Comparison of ENCODE assay signal across 10 mouse cellular contexts in the genomic region with DNA sequence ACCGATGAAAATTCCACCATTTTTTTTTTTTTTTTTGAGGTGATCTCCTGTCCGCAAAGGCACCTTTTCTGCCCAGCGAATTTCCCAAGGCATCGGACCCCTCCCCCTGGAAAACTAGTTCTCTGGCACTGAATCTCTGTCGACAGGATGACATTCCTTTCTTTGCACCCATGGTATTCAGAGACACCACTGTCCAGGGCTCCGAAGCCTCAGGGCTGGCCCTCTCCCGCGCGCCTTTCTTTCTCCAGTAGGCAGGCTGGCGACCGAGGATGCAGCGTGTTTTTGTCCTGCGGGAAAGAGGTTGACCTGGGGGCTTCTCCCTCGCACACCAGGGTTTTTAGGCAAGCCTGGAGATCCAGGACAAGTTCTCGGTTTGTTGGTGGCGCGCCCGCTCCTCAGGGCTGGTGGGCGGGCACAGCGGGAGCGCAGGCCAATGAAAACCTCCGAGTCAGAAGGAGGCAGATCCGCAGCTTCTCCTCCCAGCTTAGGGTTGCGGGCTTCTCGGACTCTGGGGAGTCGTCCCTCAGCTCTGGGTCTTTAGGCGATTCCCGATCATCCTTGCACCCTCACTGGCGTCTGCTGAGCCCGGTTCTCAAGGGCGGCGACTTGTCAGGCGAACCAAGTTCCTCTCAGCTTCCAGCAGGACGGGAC. TPM values are rescaled to one million over a fixed set of nuclear protein-coding genes. Genes with fewer than 3 reads are reported as not detected.
DNase-seq lines count a peak whose midpoint lies in the region; ATAC-seq and TF ChIP-seq lines count a peak whose summit lies in the region.
"Not testable (repeated sequence)": the region's sequence is repeated elsewhere in the genome, so short reads cannot be mapped to it uniquely, and the experiment has no call there.
"Had no signal": no experiment of that assay in that cellular context is flagged by ENCODE, and none has a peak within 500 bp of the region (broad histone marks: within the 10 kb centered on the region; RNA-seq: fewer than 3 reads in every experiment).

No protein-coding gene starts in this region.

- not testable (repeated sequence) for H3K9me3 ChIP-seq in embryonic facial prominence, embryonic 13.5 days; heart, embryonic 10.5 days; hindbrain, embryonic 15.5 days; liver, postnatal 0 days (ENCODE audit: low read length); midbrain, embryonic 15.5 days; stomach, embryonic 16.5 days (replicated peaks; ENCODE audit: control insufficient read depth, low read length)

- not testable (repeated sequence) for H3K36me3 ChIP-seq in embryonic facial prominence, embryonic 13.5 days; heart, embryonic 10.5 days; hindbrain, embryonic 15.5 days; liver, postnatal 0 days (replicated peaks; ENCODE audit: insufficient read depth, low read length); midbrain, embryonic 15.5 days (replicated peaks); stomach, embryonic 16.5 days (ENCODE audit: control insufficient read depth, insufficient read depth, low read length)

- not testable (repeated sequence) for TF ChIP-seq CTCF in liver, postnatal 0 days (IDR thresholded peaks at IDR 0.05; ENCODE audit: low read depth)

- not testable (repeated sequence) for H3K27ac ChIP-seq in embryonic facial prominence, embryonic 13.5 days; heart, embryonic 10.5 days; hindbrain, embryonic 15.5 days (replicated peaks); liver, postnatal 0 days (ENCODE audit: low read depth); midbrain, embryonic 15.5 days; stomach, embryonic 16.5 days (ENCODE audit: low read length)

- not testable (repeated sequence) for H3K9ac ChIP-seq in embryonic facial prominence, embryonic 13.5 days; hindbrain, embryonic 15.5 days; liver, postnatal 0 days (replicated peaks); midbrain, embryonic 15.5 days; stomach, embryonic 16.5 days (ENCODE audit: low read length)

- ATAC-seq in embryonic facial prominence, embryonic 13.5 days (ENCODE audit: insufficient number of reproducible peaks, insufficient read depth, low FRiP score, low TSS enrichment, low read depth) = peak; percentile 46; the same call in 1 of the 2 replicates
- ATAC-seq in hindbrain, embryonic 15.5 days (ENCODE audit: low FRiP score, low read depth) = peak; percentile 39; the same call in 1 of the 2 replicates
- peak; percentile 59; the same call in 1 of the 2 replicates for ATAC-seq in liver, postnatal 0 days
- ATAC-seq in midbrain, embryonic 15.5 days (replicated peaks) = peak; percentile 48; the same call in 1 of the 2 replicates
- 0 out of 2 replicates have a peak, but pooled peaks have one; percentile 38 for ATAC-seq in stomach, embryonic 16.5 days (ENCODE audit: insufficient read depth, low FRiP score)

- peak; percentile 2 for DNase-seq in R1 (ENCODE audit: low read depth, low spot score)
- DNase-seq in heart, embryonic 10.5 days (ENCODE audit: low spot score); liver, postnatal 0 days: not testable (repeated sequence)
- peak; percentile 5 for DNase-seq in kidney, postnatal 10 days

- peak overlapping the region; percentile 35 for H3K4me2 ChIP-seq in embryonic facial prominence, embryonic 13.5 days
- H3K4me2 ChIP-seq in hindbrain, embryonic 15.5 days = peak overlapping the region; percentile 24; the same call in 1 of the 2 replicates
- peak overlapping the region; percentile 50; the same call in 1 of the 2 replicates for H3K4me2 ChIP-seq in liver, postnatal 0 days (ENCODE audit: low read depth, low read length)
- not testable (repeated sequence) for H3K4me2 ChIP-seq in midbrain, embryonic 15.5 days
- H3K4me2 ChIP-seq in stomach, embryonic 16.5 days (ENCODE audit: low read depth, low read length) = peak overlapping the region; percentile 32; the same call in 1 of the 2 replicates

- TF ChIP-seq EP300 in liver, postnatal 0 days (IDR thresholded peaks at IDR 0.05; ENCODE audit: low read depth) = not testable (repeated sequence)

- H3K4me1 ChIP-seq in embryonic facial prominence, embryonic 13.5 days; heart, embryonic 10.5 days; hindbrain, embryonic 15.5 days (replicated peaks); liver, postnatal 0 days (ENCODE audit: insufficient read depth); midbrain, embryonic 15.5 days; stomach, embryonic 16.5 days (ENCODE audit: control insufficient read depth, insufficient read depth, low read length): not testable (repeated sequence)

- WGBS in embryonic facial prominence, embryonic 13.5 days = under 1% methylated on average over 18 of the region's 34 CpGs
- WGBS in heart, embryonic 10.5 days = under 1% methylated on average over 19 of the region's 34 CpGs
- WGBS in hindbrain, embryonic 15.5 days = under 1% methylated on average over 18 of the region's 34 CpGs
- WGBS in liver, postnatal 0 days (ENCODE audit: insufficient replicate concordance) = under 1% methylated on average over 14 of the region's 34 CpGs
- WGBS in midbrain, embryonic 15.5 days = under 1% methylated on average over 15 of the region's 34 CpGs
- under 1% methylated on average over 14 of the region's 34 CpGs for WGBS in stomach, embryonic 16.5 days

- not testable (repeated sequence) for H3K27me3 ChIP-seq in embryonic facial prominence, embryonic 13.5 days; heart, embryonic 10.5 days (ENCODE audit: insufficient read depth, poor library complexity, severe bottlenecking); hindbrain, embryonic 15.5 days; liver, postnatal 0 days (ENCODE audit: insufficient read depth, low read length); midbrain, embryonic 15.5 days (replicated peaks); stomach, embryonic 16.5 days (ENCODE audit: control insufficient read depth, insufficient read depth, low read length)

- not testable (repeated sequence) for H3K4me3 ChIP-seq in embryonic facial prominence, embryonic 13.5 days; hindbrain, embryonic 15.5 days; liver, postnatal 0 days (ENCODE audit: low read depth, low read length); midbrain, embryonic 15.5 days
- H3K4me3 ChIP-seq in heart, embryonic 10.5 days = 0 out of 2 replicates have a peak overlapping the region, but pooled peaks have one; percentile 18
- peak overlapping the region; percentile 22 for H3K4me3 ChIP-seq in stomach, embryonic 16.5 days (replicated peaks; ENCODE audit: low read length)

RNA-seq across cellular contexts. Expression of gene B020031M17Rik, which starts 14.8 kb away (rescaled TPM):
- polyA plus RNA-seq in embryonic facial prominence, embryonic 13.5 days (2015; fragmentation: Nextera tagmentation; extraction: Ambion mirVana) = not detected in 2 replicates
- polyA plus RNA-seq in heart, embryonic 10.5 days (2016; fragmentation: Nextera tagmentation; extraction: Ambion mirVana) = not detected in 2 replicates
- not detected in 2 replicates for polyA plus RNA-seq in hindbrain, embryonic 15.5 days (2015; fragmentation: Nextera tagmentation; extraction: Ambion mirVana)
- not detected in 2 replicates for polyA plus RNA-seq in liver, postnatal 0 days (2015; fragmentation: Nextera tagmentation; extraction: Ambion mirVana)
- polyA plus RNA-seq in midbrain, embryonic 15.5 days (2015; fragmentation: Nextera tagmentation; extraction: Ambion mirVana) = not detected in 2 replicates
- not detected in 2 replicates for polyA plus RNA-seq in stomach, embryonic 16.5 days (2015; fragmentation: Nextera tagmentation; extraction: Ambion mirVana)
- polyA plus RNA-seq: heart, adult 2 months; midbrain, embryonic 10.5 days had no signal

RNA-seq across cellular contexts. Expression of gene Gm21761, which starts 36.4 kb away (rescaled TPM):
- not detected in 2 replicates for polyA plus RNA-seq in embryonic facial prominence, embryonic 13.5 days (2015; fragmentation: Nextera tagmentation; extraction: Ambion mirVana)
- not detected in 2 replicates for polyA plus RNA-seq in heart, embryonic 10.5 days (2016; fragmentation: Nextera tagmentation; extraction: Ambion mirVana)
- polyA plus RNA-seq in hindbrain, embryonic 15.5 days (2015; fragmentation: Nextera tagmentation; extraction: Ambion mirVana) = not detected in 2 replicates
- polyA plus RNA-seq in liver, postnatal 0 days (2015; fragmentation: Nextera tagmentation; extraction: Ambion mirVana) = not detected in 2 replicates
- not detected in 2 replicates for polyA plus RNA-seq in midbrain, embryonic 15.5 days (2015; fragmentation: Nextera tagmentation; extraction: Ambion mirVana)
- polyA plus RNA-seq in stomach, embryonic 16.5 days (2015; fragmentation: Nextera tagmentation; extraction: Ambion mirVana) = not detected in 2 replicates
- polyA plus RNA-seq: heart, adult 2 months; midbrain, embryonic 10.5 days had no signal
